Mouse (Mus musculus): ENCODE results near the gene Mpped2. TPM values are rescaled to one million over a fixed set of nuclear protein-coding genes. Genes with fewer than 3 reads are reported as not detected.

Mpped2 gene
- total and polyA plus RNA-seq, 2 experiments: 0.20 to 0.37 TPM

DNA sequence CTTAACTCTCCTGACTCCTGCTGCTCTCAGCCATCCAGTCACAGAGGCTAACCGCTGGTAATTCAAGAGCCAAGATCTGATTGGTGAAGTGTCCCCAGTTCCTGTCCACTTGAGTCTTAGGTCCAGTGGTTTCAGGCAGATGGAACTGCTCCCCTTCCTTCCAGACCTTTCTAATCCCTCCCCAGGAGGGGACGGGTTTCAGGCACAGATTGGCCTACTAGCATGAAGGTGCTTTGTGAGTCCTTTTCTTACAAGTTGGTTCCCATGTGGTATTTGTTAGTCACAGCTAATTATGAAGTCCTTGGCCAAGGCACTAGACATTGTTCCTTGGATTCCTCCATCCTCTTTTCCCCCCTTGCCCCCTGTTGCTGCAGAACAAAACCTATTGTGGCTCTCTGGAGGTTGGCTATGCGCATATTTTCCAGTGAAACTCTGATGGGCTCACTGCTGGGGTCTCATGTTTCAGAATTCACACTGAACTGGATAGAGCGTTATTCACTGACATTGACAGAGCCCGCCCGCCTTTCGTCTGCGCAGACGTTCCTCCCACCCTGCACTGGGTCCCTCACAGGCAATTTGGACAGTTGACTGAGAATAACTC is 163.4 kb downstream of the Mpped2 start:
- TF ChIP-seq CTCF (IDR thresholded peaks at IDR 0.05; ENCODE audit: low read depth, low read length): no peak
- TF ChIP-seq POLR2A (IDR thresholded peaks at IDR 0.05; ENCODE audit: extremely low read depth, insufficient read depth, low read length): no peak
- Histone ChIP-seq H3K4me3 (ENCODE audit: insufficient read depth, low read depth, low read length) (no peak overlapping the region), H3K27ac (replicated peaks; ENCODE audit: insufficient read depth, low read depth, low read length) (no peak overlapping the region), H3K4me1 (ENCODE audit: control insufficient read depth, insufficient read depth, low read length) (no peaks in the 10 kb centered on the region), H3K27me3 (ENCODE audit: control insufficient read depth, insufficient read depth, low read length) (no peaks in the 10 kb centered on the region), H3K9ac (ENCODE audit: low read depth, low read length) (no peak overlapping the region), H3K36me3 (ENCODE audit: control insufficient read depth, insufficient read depth, low read length) (no peaks in the 10 kb centered on the region), H3K79me2 (ENCODE audit: control insufficient read depth, insufficient read depth, low read length) (no peaks in the 10 kb centered on the region)
- no peak for DNase-seq (ENCODE audit: extremely low read depth, low read depth, low spot score)
- WGBS: 88% methylated on average over 9 of the region's 9 CpGs

DNA sequence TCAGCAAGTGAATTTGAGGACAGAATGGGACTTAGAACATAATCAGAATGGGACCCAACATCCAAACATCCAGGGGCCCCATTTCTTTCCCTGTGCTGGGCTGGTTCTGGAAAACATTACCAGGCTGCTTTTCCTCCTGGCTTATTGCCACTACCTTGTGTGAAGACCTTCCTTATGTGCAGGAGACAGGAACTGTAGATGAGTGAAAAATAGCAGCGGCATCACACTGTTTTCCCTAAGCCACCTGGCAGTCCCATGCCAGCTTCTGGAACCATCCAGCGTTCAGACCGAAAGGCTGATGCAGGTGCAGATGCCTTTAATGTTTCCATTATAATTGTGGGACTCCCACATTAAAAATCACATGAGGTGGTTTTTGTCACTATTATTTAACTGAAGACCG is 164.2 kb downstream of the Mpped2 start:
- Histone ChIP-seq H3K36me3 (ENCODE audit: control insufficient read depth, insufficient read depth, low read length) (no peaks in the 10 kb centered on the region), H3K4me3 (ENCODE audit: insufficient read depth, low read depth, low read length) (no peak overlapping the region), H3K9ac (ENCODE audit: low read depth, low read length) (no peak overlapping the region), H3K27me3 (ENCODE audit: control insufficient read depth, insufficient read depth, low read length) (no peaks in the 10 kb centered on the region), H3K27ac (replicated peaks; ENCODE audit: insufficient read depth, low read depth, low read length) (no peak overlapping the region), H3K79me2 (ENCODE audit: control insufficient read depth, insufficient read depth, low read length) (no peaks in the 10 kb centered on the region), H3K4me1 (ENCODE audit: control insufficient read depth, insufficient read depth, low read length) (no peaks in the 10 kb centered on the region)
- TF ChIP-seq POLR2A (IDR thresholded peaks at IDR 0.05; ENCODE audit: extremely low read depth, insufficient read depth, low read length): no peak
- TF ChIP-seq CTCF (IDR thresholded peaks at IDR 0.05; ENCODE audit: low read depth, low read length): no peak
- WGBS: 98% methylated on average over 4 of the region's 4 CpGs
- no peak for DNase-seq (ENCODE audit: extremely low read depth, low read depth, low spot score)

GRCm38 (mm10) chr2:106857711-106858110 is 164.6 kb downstream of the Mpped2 start:
- DNase-seq (ENCODE audit: extremely low read depth, low read depth, low spot score): no peak
- Histone ChIP-seq H3K4me3 (ENCODE audit: insufficient read depth, low read depth, low read length) (no peak overlapping the region), H3K4me1 (ENCODE audit: control insufficient read depth, insufficient read depth, low read length) (no peaks in the 10 kb centered on the region), H3K27ac (replicated peaks; ENCODE audit: insufficient read depth, low read depth, low read length) (no peak overlapping the region), H3K36me3 (ENCODE audit: control insufficient read depth, insufficient read depth, low read length) (no peaks in the 10 kb centered on the region), H3K79me2 (ENCODE audit: control insufficient read depth, insufficient read depth, low read length) (no peaks in the 10 kb centered on the region), H3K27me3 (ENCODE audit: control insufficient read depth, insufficient read depth, low read length) (no peaks in the 10 kb centered on the region), H3K9ac (ENCODE audit: low read depth, low read length) (no peak overlapping the region)
- TF ChIP-seq POLR2A (IDR thresholded peaks at IDR 0.05; ENCODE audit: extremely low read depth, insufficient read depth, low read length) (no peak), CTCF (IDR thresholded peaks at IDR 0.05; ENCODE audit: low read depth, low read length) (no peak)
- 76% methylated on average over 4 of the region's 4 CpGs for WGBS

DNA sequence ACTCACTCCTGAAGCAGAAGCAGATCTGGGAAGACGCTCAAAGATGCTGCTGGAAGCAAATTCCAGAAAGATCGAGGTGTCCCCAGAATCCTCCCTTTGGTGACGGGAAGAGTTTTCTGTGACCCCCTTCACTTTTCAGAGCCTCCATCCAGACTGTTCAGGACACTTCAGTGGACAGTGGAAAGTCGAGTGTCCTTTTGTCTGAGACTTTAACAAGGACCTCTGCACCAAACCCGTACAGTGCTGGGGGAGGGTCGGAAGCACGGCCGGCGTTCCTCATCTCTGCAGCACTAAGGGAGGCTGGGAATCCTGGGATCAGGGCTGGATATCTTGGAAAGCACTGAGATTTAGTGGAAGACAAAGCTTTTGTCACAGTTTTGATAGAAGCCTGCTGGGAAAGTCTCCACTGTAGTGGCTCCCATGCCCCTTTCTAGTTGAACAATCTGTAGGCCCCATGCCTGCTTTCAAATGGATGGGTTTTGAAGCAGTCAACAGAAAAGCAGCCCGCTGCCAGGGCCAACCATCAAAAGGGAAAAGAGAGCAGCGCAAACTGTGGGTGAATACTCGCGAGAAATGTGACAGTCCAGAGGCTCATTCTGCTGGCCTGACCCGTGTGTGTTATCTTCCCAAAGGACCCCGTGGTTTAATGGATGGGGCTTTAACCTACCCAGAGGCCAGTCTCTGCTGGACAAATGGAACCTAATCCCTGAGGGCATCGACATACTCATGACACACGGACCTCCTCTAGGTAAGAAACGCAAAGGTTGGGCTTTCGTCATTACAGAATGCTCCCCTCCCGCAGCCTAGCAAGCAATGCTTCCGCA is 168.0 kb downstream of the Mpped2 start:
- no peaks in the 10 kb centered on the region for H3K4me1 ChIP-seq (ENCODE audit: control insufficient read depth, insufficient read depth, low read length)
- H3K9ac ChIP-seq (ENCODE audit: low read depth, low read length): no peak overlapping the region
- 87% methylated on average over 21 of the region's 21 CpGs for WGBS
- DNase-seq (ENCODE audit: extremely low read depth, low read depth, low spot score): no peak
- H3K79me2 ChIP-seq (ENCODE audit: control insufficient read depth, insufficient read depth, low read length): no peaks in the 10 kb centered on the region
- no peak for TF ChIP-seq POLR2A (IDR thresholded peaks at IDR 0.05; ENCODE audit: extremely low read depth, insufficient read depth, low read length)
- H3K27ac ChIP-seq (replicated peaks; ENCODE audit: insufficient read depth, low read depth, low read length): no peak overlapping the region
- no peak overlapping the region for H3K4me3 ChIP-seq (ENCODE audit: insufficient read depth, low read depth, low read length)
- H3K36me3 ChIP-seq (ENCODE audit: control insufficient read depth, insufficient read depth, low read length): no peaks in the 10 kb centered on the region
- no peaks in the 10 kb centered on the region for H3K27me3 ChIP-seq (ENCODE audit: control insufficient read depth, insufficient read depth, low read length)

DNA sequence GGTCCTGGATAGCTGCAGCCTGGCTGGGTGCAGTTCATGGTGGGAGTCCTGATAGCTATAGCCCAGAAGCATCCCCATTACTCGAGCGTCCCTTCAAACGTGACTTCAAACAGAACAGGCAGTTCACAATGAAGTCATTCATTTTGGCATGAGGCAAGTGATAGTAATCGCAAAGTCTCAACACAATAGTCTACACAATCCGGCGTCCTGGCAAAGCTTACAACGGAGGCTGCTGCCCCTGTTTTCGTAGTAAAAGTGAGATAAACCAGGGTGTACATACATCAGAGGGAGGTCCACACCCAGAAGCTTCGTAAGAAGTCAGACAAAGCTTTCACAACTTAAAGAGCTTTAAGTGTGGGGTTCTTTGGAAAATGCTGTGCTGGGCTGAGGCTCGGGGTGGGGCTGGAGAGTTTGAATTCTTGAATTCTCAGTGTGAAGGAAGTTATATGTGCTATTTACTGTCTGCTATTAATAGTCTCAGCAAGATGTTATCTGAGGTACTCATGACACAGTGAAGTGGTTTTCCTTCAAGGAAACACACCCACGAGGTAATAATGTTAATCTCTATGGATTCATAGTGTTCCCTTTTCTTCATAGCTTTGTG is 170.1 kb downstream of the Mpped2 start:
- Histone ChIP-seq H3K27ac (replicated peaks; ENCODE audit: insufficient read depth, low read depth, low read length) (no peak overlapping the region), H3K79me2 (ENCODE audit: control insufficient read depth, insufficient read depth, low read length) (no peaks in the 10 kb centered on the region), H3K4me1 (ENCODE audit: control insufficient read depth, insufficient read depth, low read length) (no peaks in the 10 kb centered on the region), H3K27me3 (ENCODE audit: control insufficient read depth, insufficient read depth, low read length) (no peaks in the 10 kb centered on the region), H3K36me3 (ENCODE audit: control insufficient read depth, insufficient read depth, low read length) (no peaks in the 10 kb centered on the region), H3K9ac (ENCODE audit: low read depth, low read length) (no peak overlapping the region), H3K4me3 (ENCODE audit: insufficient read depth, low read depth, low read length) (no peak overlapping the region)
- no peak for DNase-seq (ENCODE audit: extremely low read depth, low read depth, low spot score)
- no peak for TF ChIP-seq CTCF (IDR thresholded peaks at IDR 0.05; ENCODE audit: low read depth, low read length)
- no peak for TF ChIP-seq POLR2A (IDR thresholded peaks at IDR 0.05; ENCODE audit: extremely low read depth, insufficient read depth, low read length)
- WGBS: 79% methylated on average over 11 of the region's 11 CpGs

Data from liver, adult 2 months (tissue).